Mouse (Mus musculus): Measurements from ENCODE around the gene Rgl3. TPM values are rescaled to one million over a fixed set of nuclear protein-coding genes. Genes with fewer than 3 reads are reported as not detected.

Gene Rgl3
- total and polyA plus RNA-seq, 2 experiments, result 5.0 to 41.8 TPM

DNA sequence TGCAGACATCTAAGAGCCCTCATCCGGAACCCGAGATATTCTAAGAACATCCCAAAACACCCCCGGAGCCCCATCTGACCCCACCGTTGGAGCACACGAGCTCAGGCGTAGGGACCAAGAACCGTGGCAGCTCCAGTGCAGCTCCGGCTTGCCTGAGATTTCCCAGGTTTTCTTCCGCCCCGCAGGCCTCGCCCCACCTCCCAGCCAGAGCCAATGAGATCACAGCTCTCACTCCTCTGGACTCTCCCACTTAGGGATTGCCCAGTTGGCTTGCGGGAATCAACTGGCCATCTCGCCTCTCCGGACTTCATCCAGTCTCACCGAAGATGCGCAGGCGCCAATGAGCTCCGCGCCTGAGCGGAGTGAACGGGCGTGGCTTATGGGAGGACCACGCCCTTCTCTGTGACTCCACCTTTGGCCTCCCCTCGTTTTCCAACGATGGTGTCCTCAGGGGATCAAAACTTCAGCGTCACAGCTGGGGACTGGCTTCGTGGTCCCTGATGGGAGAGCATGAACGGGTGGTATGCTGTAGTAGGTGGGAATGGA lies 62.0 kb downstream of the Rgl3 start, which contains the start of the genes Ccdc159 and Tmem205:
TSS of gene Ccdc159 (plus strand) at position 264 of the 546 bp plus-strand sequence.
TSS of gene Tmem205 (minus strand) at position 349 of the 546 bp plus-strand sequence.
- Histone ChIP-seq H3K4me1 (ENCODE audit: control insufficient read depth, insufficient read depth, low read length) (peaks cover 14% of the 10 kb centered on the region), H3K36me3 (ENCODE audit: control insufficient read depth, insufficient read depth, low read length) (peaks cover 12% of the 10 kb centered on the region), H3K27ac (replicated peaks; ENCODE audit: insufficient read depth, low read depth, low read length) (peak within 1 kb of the TSS; percentile 98), H3K27me3 (ENCODE audit: control insufficient read depth, insufficient read depth, low read length) (no peaks in the 10 kb centered on the region), H3K79me2 (ENCODE audit: control insufficient read depth, insufficient read depth, low read length) (no peaks in the 10 kb centered on the region; the same call in 1 of the 2 replicates), H3K9ac (ENCODE audit: low read depth, low read length) (peak within 1 kb of the TSS; percentile 89), H3K4me3 (ENCODE audit: insufficient read depth, low read depth, low read length) (peak within 1 kb of the TSS; percentile 65)
- TF ChIP-seq CTCF (IDR thresholded peaks at IDR 0.05; ENCODE audit: low read depth, low read length) (no peak), POLR2A (IDR thresholded peaks at IDR 0.05; ENCODE audit: extremely low read depth, insufficient read depth, low read length) (peak; percentile 99)
- under 1% methylated on average over 28 of the region's 28 CpGs for WGBS
- peak; percentile 99 for DNase-seq (ENCODE audit: extremely low read depth, low read depth, low spot score)

DNA sequence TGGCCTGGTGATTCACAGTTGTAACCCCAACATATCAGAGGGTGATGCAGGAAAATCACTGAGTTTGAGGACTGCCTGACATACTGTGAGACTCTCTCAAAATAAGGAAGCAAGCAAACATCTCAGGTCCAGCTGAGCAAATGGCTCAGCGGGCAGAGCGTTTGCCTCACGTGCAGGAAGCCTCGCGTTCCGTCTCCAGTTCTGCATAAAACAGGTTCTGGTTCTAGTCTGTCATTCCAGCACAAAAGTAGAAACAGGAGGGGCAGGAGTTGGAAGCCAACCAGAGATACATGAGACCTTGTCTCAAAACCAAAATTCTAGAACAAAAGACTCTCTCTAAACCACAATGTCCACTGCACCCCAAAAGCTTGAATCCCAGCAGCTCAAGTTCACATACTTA lies 62.5 kb downstream of the Rgl3 start:
- Histone ChIP-seq H3K79me2 (ENCODE audit: control insufficient read depth, insufficient read depth, low read length) (no peaks in the 10 kb centered on the region; the same call in 1 of the 2 replicates), H3K27ac (replicated peaks; ENCODE audit: insufficient read depth, low read depth, low read length) (peak overlapping the region; percentile 98), H3K36me3 (ENCODE audit: control insufficient read depth, insufficient read depth, low read length) (peaks cover 12% of the 10 kb centered on the region), H3K9ac (ENCODE audit: low read depth, low read length) (peak overlapping the region; percentile 76), H3K4me3 (ENCODE audit: insufficient read depth, low read depth, low read length) (peak overlapping the region; percentile 65), H3K4me1 (ENCODE audit: control insufficient read depth, insufficient read depth, low read length) (peaks cover 14% of the 10 kb centered on the region), H3K27me3 (ENCODE audit: control insufficient read depth, insufficient read depth, low read length) (no peaks in the 10 kb centered on the region)
- no peak for TF ChIP-seq POLR2A (IDR thresholded peaks at IDR 0.05; ENCODE audit: extremely low read depth, insufficient read depth, low read length)
- TF ChIP-seq CTCF (IDR thresholded peaks at IDR 0.05; ENCODE audit: low read depth, low read length), result no peak
- WGBS, result under 1% methylated on average over 6 of the region's 6 CpGs
- DNase-seq (ENCODE audit: extremely low read depth, low read depth, low spot score), result peak; percentile 40

DNA sequence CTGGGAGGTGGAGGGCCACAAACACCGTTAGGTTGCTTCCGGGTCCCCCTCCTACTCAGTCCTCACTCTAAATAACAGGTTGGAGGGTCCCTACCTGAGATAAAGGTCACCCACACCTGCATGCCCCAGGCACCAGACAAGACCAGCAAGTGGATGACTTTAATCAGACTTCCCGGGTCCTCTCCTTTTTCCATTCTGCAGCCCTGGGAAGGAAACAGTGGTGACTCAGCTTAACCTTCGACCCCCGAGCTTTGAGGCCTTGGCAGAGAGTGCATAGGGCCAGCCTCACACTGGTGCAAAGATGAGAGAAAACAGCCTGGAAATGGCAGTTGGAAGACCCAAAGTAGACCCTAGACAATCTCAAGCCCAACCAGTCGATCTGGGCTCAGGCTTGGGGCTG lies 63.1 kb downstream of the Rgl3 start:
- peaks cover 12% of the 10 kb centered on the region for H3K36me3 ChIP-seq (ENCODE audit: control insufficient read depth, insufficient read depth, low read length)
- peak; percentile 79 for DNase-seq (ENCODE audit: extremely low read depth, low read depth, low spot score)
- H3K4me3 ChIP-seq (ENCODE audit: insufficient read depth, low read depth, low read length), result peak overlapping the region; percentile 65
- H3K9ac ChIP-seq (ENCODE audit: low read depth, low read length), result peak overlapping the region; percentile 89
- peaks cover 17% of the 10 kb centered on the region for H3K4me1 ChIP-seq (ENCODE audit: control insufficient read depth, insufficient read depth, low read length)
- H3K27me3 ChIP-seq (ENCODE audit: control insufficient read depth, insufficient read depth, low read length), result no peaks in the 10 kb centered on the region
- H3K79me2 ChIP-seq (ENCODE audit: control insufficient read depth, insufficient read depth, low read length), result no peaks in the 10 kb centered on the region; the same call in 1 of the 2 replicates
- TF ChIP-seq POLR2A (IDR thresholded peaks at IDR 0.05; ENCODE audit: extremely low read depth, insufficient read depth, low read length) (no peak), CTCF (IDR thresholded peaks at IDR 0.05; ENCODE audit: low read depth, low read length) (no peak)
- WGBS, result 8% methylated on average over 6 of the region's 6 CpGs
- H3K27ac ChIP-seq (replicated peaks; ENCODE audit: insufficient read depth, low read depth, low read length), result peak overlapping the region; percentile 98

DNA sequence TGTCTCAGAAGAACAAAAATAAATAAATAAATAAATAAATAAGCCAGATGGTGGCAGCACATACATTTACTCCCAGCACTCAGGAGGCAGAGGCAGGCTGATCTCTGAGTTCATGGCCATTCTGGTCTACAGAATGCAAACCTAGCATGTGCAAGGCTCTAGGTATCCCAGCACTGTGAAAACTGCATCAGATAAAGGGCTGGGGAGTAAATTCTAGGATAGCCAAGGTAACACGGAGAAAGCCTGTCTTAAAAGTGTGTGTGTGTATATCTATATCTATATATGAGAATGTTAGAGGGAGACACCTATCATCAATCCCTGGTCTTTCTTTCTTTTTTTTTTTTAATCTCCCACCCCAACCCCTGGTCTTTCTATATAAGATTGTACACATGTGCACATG lies 63.7 kb downstream of the Rgl3 start:
- Histone ChIP-seq H3K36me3 (ENCODE audit: control insufficient read depth, insufficient read depth, low read length) (peaks cover 12% of the 10 kb centered on the region), H3K4me1 (ENCODE audit: control insufficient read depth, insufficient read depth, low read length) (peaks cover 17% of the 10 kb centered on the region), H3K27ac (replicated peaks; ENCODE audit: insufficient read depth, low read depth, low read length) (peak overlapping the region; percentile 98), H3K4me3 (ENCODE audit: insufficient read depth, low read depth, low read length) (peak overlapping the region; percentile 65), H3K9ac (ENCODE audit: low read depth, low read length) (peak overlapping the region; percentile 89), H3K79me2 (ENCODE audit: control insufficient read depth, insufficient read depth, low read length) (no peaks in the 10 kb centered on the region; the same call in 1 of the 2 replicates), H3K27me3 (ENCODE audit: control insufficient read depth, insufficient read depth, low read length) (no peaks in the 10 kb centered on the region)
- TF ChIP-seq CTCF (IDR thresholded peaks at IDR 0.05; ENCODE audit: low read depth, low read length) (no peak), POLR2A (IDR thresholded peaks at IDR 0.05; ENCODE audit: extremely low read depth, insufficient read depth, low read length) (no peak)
- 73% methylated on average over 1 of the region's 1 CpGs for WGBS
- peak; percentile 33 for DNase-seq (ENCODE audit: extremely low read depth, low read depth, low spot score)

DNA sequence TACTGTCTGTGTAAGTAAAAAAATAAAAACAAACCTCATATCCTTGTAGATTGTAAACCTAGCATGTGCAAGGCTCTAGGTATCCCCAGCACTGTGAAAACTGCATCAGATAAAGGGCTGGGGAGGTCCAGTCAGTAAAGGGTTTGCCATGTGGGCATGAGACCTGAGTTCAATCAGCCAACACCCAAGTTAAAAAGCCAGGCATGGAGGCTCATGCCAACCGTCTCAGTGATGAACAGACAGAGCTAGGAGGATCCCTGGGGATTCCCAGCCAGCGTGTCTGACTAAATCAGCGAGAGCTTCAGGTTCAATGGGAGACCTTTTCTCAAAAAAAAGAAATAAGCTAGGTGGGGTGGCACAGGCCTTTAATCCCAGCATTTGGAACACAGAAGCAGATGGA lies 64.2 kb downstream of the Rgl3 start:
- Histone ChIP-seq H3K9ac (ENCODE audit: low read depth, low read length) (peak overlapping the region; percentile 40; the same call in 1 of the 2 replicates), H3K36me3 (ENCODE audit: control insufficient read depth, insufficient read depth, low read length) (peaks cover 12% of the 10 kb centered on the region), H3K27ac (replicated peaks; ENCODE audit: insufficient read depth, low read depth, low read length) (peak overlapping the region; percentile 83), H3K79me2 (ENCODE audit: control insufficient read depth, insufficient read depth, low read length) (no peaks in the 10 kb centered on the region; the same call in 1 of the 2 replicates), H3K27me3 (ENCODE audit: control insufficient read depth, insufficient read depth, low read length) (no peaks in the 10 kb centered on the region), H3K4me3 (ENCODE audit: insufficient read depth, low read depth, low read length) (no peak overlapping the region), H3K4me1 (ENCODE audit: control insufficient read depth, insufficient read depth, low read length) (peaks cover 17% of the 10 kb centered on the region)
- WGBS, result 32% methylated on average over 3 of the region's 3 CpGs
- TF ChIP-seq POLR2A (IDR thresholded peaks at IDR 0.05; ENCODE audit: extremely low read depth, insufficient read depth, low read length), result no peak
- no peak for TF ChIP-seq CTCF (IDR thresholded peaks at IDR 0.05; ENCODE audit: low read depth, low read length)
- DNase-seq (ENCODE audit: extremely low read depth, low read depth, low spot score), result peak; percentile 52

DNA sequence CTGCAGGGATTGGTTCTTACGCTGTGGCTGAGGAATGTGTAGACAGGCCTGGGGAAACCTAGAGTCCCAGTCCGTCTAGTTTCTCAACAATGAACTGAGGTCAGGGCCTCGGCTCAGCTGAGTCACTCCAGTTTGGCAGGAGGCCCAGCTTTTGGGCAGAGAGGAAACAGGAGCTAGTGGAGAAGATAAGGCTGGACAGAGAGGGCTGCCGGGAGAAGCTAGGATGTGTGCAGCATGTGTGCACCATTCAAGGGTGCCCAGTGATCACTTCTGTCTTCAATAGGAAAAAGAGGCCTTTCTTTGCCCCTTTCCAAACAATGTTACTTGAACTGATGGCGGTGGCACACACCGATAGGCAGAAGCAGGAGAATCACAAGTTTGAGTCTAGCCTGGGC lies 65.2 kb downstream of the Rgl3 start:
- peaks cover 12% of the 10 kb centered on the region for H3K36me3 ChIP-seq (ENCODE audit: control insufficient read depth, insufficient read depth, low read length)
- H3K27me3 ChIP-seq (ENCODE audit: control insufficient read depth, insufficient read depth, low read length), result no peaks in the 10 kb centered on the region
- 23% methylated on average over 6 of the region's 6 CpGs for WGBS
- peaks cover 17% of the 10 kb centered on the region for H3K4me1 ChIP-seq (ENCODE audit: control insufficient read depth, insufficient read depth, low read length)
- no peak for TF ChIP-seq CTCF (IDR thresholded peaks at IDR 0.05; ENCODE audit: low read depth, low read length)
- 0 out of 2 replicates have a peak, but pooled peaks have one; percentile 21 for TF ChIP-seq POLR2A (IDR thresholded peaks at IDR 0.05; ENCODE audit: extremely low read depth, insufficient read depth, low read length)
- H3K9ac ChIP-seq (ENCODE audit: low read depth, low read length), result peak overlapping the region; percentile 45; the same call in 1 of the 2 replicates
- H3K27ac ChIP-seq (replicated peaks; ENCODE audit: insufficient read depth, low read depth, low read length), result peak overlapping the region; percentile 96
- DNase-seq (ENCODE audit: extremely low read depth, low read depth, low spot score), result peak; percentile 95
- H3K79me2 ChIP-seq (ENCODE audit: control insufficient read depth, insufficient read depth, low read length), result no peaks in the 10 kb centered on the region; the same call in 1 of the 2 replicates
- no peak overlapping the region for H3K4me3 ChIP-seq (ENCODE audit: insufficient read depth, low read depth, low read length)
